Mouse (Mus musculus): Measurements from ENCODE around the gene Ankrd7. TPM values are rescaled to one million over a fixed set of nuclear protein-coding genes. Genes with fewer than 3 reads are reported as not detected.
A peak's percentile ranks its signal among the peaks of the same experiment; 100 is the strongest.

Ankrd7 gene
- polyA plus RNA-seq, 1 experiment from 2014 or later, result not detected

GRCm38 (mm10) chr6:18856487-18857078, 9.5 kb upstream of the Ankrd7 start:
- H3K36me3 ChIP-seq (replicated peaks; ENCODE audit: control insufficient read depth, insufficient read depth), result peaks cover 51% of the 10 kb centered on the region
- H3K27ac ChIP-seq, result no peak overlapping the region
- no peak overlapping the region for H3K4me3 ChIP-seq (replicated peaks; ENCODE audit: low read length)
- DNase-seq (ENCODE audit: low spot score), result no peak
- 97% methylated on average over 3 of the region's 3 CpGs for WGBS
- no peak overlapping the region for H3K9ac ChIP-seq
- no peak for ATAC-seq (ENCODE audit: low FRiP score)
- H3K4me2 ChIP-seq (replicated peaks), result no peak overlapping the region
- H3K9me3 ChIP-seq (ENCODE audit: control insufficient read depth, low read length), result no peaks in the 10 kb centered on the region
- no peaks in the 10 kb centered on the region for H3K27me3 ChIP-seq (ENCODE audit: control insufficient read depth, insufficient read depth, low read length)
- no peaks in the 10 kb centered on the region for H3K4me1 ChIP-seq (replicated peaks; ENCODE audit: control insufficient read depth, insufficient read depth, low read length)

GRCm38 (mm10) chr6:18889030-18889429, 22.9 kb downstream of the Ankrd7 start:
- H3K9me3 ChIP-seq (ENCODE audit: control insufficient read depth, low read length), result 0 out of 2 replicates have a peak, but pooled peaks cover 2% of the 10 kb centered on the region
- no peak overlapping the region for H3K4me3 ChIP-seq (replicated peaks; ENCODE audit: low read length)
- H3K4me1 ChIP-seq (replicated peaks; ENCODE audit: control insufficient read depth, insufficient read depth, low read length), result no peaks in the 10 kb centered on the region
- H3K27ac ChIP-seq, result no peak overlapping the region
- no peak overlapping the region for H3K4me2 ChIP-seq (replicated peaks)
- 73% methylated on average over 2 of the region's 2 CpGs for WGBS
- DNase-seq (ENCODE audit: low spot score) (no peak), ATAC-seq (ENCODE audit: low FRiP score) (no peak)
- no peaks in the 10 kb centered on the region for H3K36me3 ChIP-seq (replicated peaks; ENCODE audit: control insufficient read depth, insufficient read depth)
- H3K27me3 ChIP-seq (ENCODE audit: control insufficient read depth, insufficient read depth, low read length), result no peaks in the 10 kb centered on the region
- H3K9ac ChIP-seq, result no peak overlapping the region

GRCm38 (mm10) chr6:18894142-18894541, 28.0 kb downstream of the Ankrd7 start:
- H3K9me3 ChIP-seq (ENCODE audit: control insufficient read depth, low read length), result 0 out of 2 replicates have a peak, but pooled peaks cover 2% of the 10 kb centered on the region
- no peak for ATAC-seq (ENCODE audit: low FRiP score)

GRCm38 (mm10) chr6:18907173-18907572, 41.1 kb downstream of the Ankrd7 start:
- DNase-seq (ENCODE audit: low spot score), result peak; percentile 68

More at GRCm38 (mm10) chr6:18894142-18894541, 28.0 kb downstream of the Ankrd7 start:
- Histone ChIP-seq H3K36me3 (replicated peaks; ENCODE audit: control insufficient read depth, insufficient read depth) (no peaks in the 10 kb centered on the region), H3K4me1 (replicated peaks; ENCODE audit: control insufficient read depth, insufficient read depth, low read length) (no peaks in the 10 kb centered on the region), H3K9ac (no peak overlapping the region), H3K4me3 (replicated peaks; ENCODE audit: low read length) (no peak overlapping the region), H3K4me2 (replicated peaks) (no peak overlapping the region), H3K27me3 (ENCODE audit: control insufficient read depth, insufficient read depth, low read length) (no peaks in the 10 kb centered on the region), H3K27ac (no peak overlapping the region)
- no peak for DNase-seq (ENCODE audit: low spot score)

GRCm38 (mm10) chr6:18913179-18913578, 47.1 kb downstream of the Ankrd7 start:
- Histone ChIP-seq H3K9ac (no peak overlapping the region), H3K4me2 (replicated peaks) (no peak overlapping the region), H3K4me1 (replicated peaks; ENCODE audit: control insufficient read depth, insufficient read depth, low read length) (no peaks in the 10 kb centered on the region), H3K27ac (no peak overlapping the region), H3K36me3 (replicated peaks; ENCODE audit: control insufficient read depth, insufficient read depth) (no peaks in the 10 kb centered on the region), H3K27me3 (ENCODE audit: control insufficient read depth, insufficient read depth, low read length) (no peaks in the 10 kb centered on the region), H3K9me3 (ENCODE audit: control insufficient read depth, low read length) (no peaks in the 10 kb centered on the region), H3K4me3 (replicated peaks; ENCODE audit: low read length) (no peak overlapping the region)
- WGBS, result 81% methylated on average over 4 of the region's 4 CpGs
- DNase-seq (ENCODE audit: low spot score), result peak; percentile 51
- ATAC-seq (ENCODE audit: low FRiP score), result no peak

More at GRCm38 (mm10) chr6:18907173-18907572, 41.1 kb downstream of the Ankrd7 start:
- H3K27me3 ChIP-seq (ENCODE audit: control insufficient read depth, insufficient read depth, low read length), result no peaks in the 10 kb centered on the region
- no peak overlapping the region for H3K4me2 ChIP-seq (replicated peaks)
- H3K4me3 ChIP-seq (replicated peaks; ENCODE audit: low read length), result no peak overlapping the region
- H3K36me3 ChIP-seq (replicated peaks; ENCODE audit: control insufficient read depth, insufficient read depth), result no peaks in the 10 kb centered on the region
- no peaks in the 10 kb centered on the region for H3K9me3 ChIP-seq (ENCODE audit: control insufficient read depth, low read length)
- no peak for ATAC-seq (ENCODE audit: low FRiP score)
- no peaks in the 10 kb centered on the region for H3K4me1 ChIP-seq (replicated peaks; ENCODE audit: control insufficient read depth, insufficient read depth, low read length)
- no peak overlapping the region for H3K9ac ChIP-seq
- 92% methylated on average over 2 of the region's 2 CpGs for WGBS
- no peak overlapping the region for H3K27ac ChIP-seq

- WGBS, result 46% methylated on average over 4 of the region's 4 CpGs
- Histone ChIP-seq H3K36me3 (replicated peaks; ENCODE audit: control insufficient read depth, insufficient read depth) (no peaks in the 10 kb centered on the region), H3K4me1 (replicated peaks; ENCODE audit: control insufficient read depth, insufficient read depth, low read length) (no peaks in the 10 kb centered on the region), H3K4me3 (replicated peaks; ENCODE audit: low read length) (no peak overlapping the region), H3K4me2 (replicated peaks) (no peak overlapping the region), H3K27ac (no peak overlapping the region), H3K9ac (no peak overlapping the region), H3K9me3 (ENCODE audit: control insufficient read depth, low read length) (no peaks in the 10 kb centered on the region), H3K27me3 (ENCODE audit: control insufficient read depth, insufficient read depth, low read length) (no peaks in the 10 kb centered on the region)
- ATAC-seq (ENCODE audit: low FRiP score) (peak; percentile 57; the same call in 1 of the 2 replicates), DNase-seq (ENCODE audit: low spot score) (peak; percentile 38)
These were observed 49.9 kb downstream of the Ankrd7 start for GRCm38 (mm10) chr6:18916021-18916420.

GRCm38 (mm10) chr6:18916471-18916870, 50.4 kb downstream of the Ankrd7 start:
- no peaks in the 10 kb centered on the region for H3K36me3 ChIP-seq (replicated peaks; ENCODE audit: control insufficient read depth, insufficient read depth)
- no peak overlapping the region for H3K4me2 ChIP-seq (replicated peaks)
- no peak overlapping the region for H3K9ac ChIP-seq
- no peak overlapping the region for H3K4me3 ChIP-seq (replicated peaks; ENCODE audit: low read length)
- no peaks in the 10 kb centered on the region for H3K9me3 ChIP-seq (ENCODE audit: control insufficient read depth, low read length)
- 85% methylated on average over 4 of the region's 4 CpGs for WGBS
- H3K27me3 ChIP-seq (ENCODE audit: control insufficient read depth, insufficient read depth, low read length), result no peaks in the 10 kb centered on the region
- ATAC-seq (ENCODE audit: low FRiP score), result no peak
- no peaks in the 10 kb centered on the region for H3K4me1 ChIP-seq (replicated peaks; ENCODE audit: control insufficient read depth, insufficient read depth, low read length)
- DNase-seq (ENCODE audit: low spot score), result peak; percentile 7
- H3K27ac ChIP-seq, result no peak overlapping the region

Other genes starting within 250 kb of the Ankrd7 start
- gene Lsm8, start 17.7 kb upstream of the Ankrd7 start, polyA plus RNA-seq (2014; fragmentation: Nextera tagmentation; extraction: Ambion mirVana), result 87.9 and 95.1 TPM in 2 replicates